Mouse (Mus musculus) gastrocnemius, adult 2 months (tissue): ENCODE results near the gene Rbm47. TPM values are rescaled to one million over a fixed set of nuclear protein-coding genes. Genes with fewer than 3 reads are reported as not detected.

Experiments used
- DNase-seq: peaks from one replicate; pipeline ENCODE4 v3.0.0; 2022
- H3K27ac ChIP-seq: fragments of 200-600 bp; 2 replicates; pipeline ENCODE4 v1.8.1; 2022; ENCODE audit warnings: mild to moderate bottlenecking
- H3K4me3 ChIP-seq: fragments of 200-600 bp; 2 replicates; pipeline ENCODE4 v1.8.1; 2022; ENCODE audit warnings: mild to moderate bottlenecking, moderate library complexity
- CTCF ChIP-seq: fragments of 200-600 bp; IDR thresholded peaks from 2 replicates; pipeline ENCODE4 v1.8.1; 2022; ENCODE audit warnings: antibody characterized with exemption, mild to moderate bottlenecking, moderate library complexity
- intact Hi-C: fragments of 180-260 bp; cut with DNase I; formaldehyde crosslinking; loops from one replicate; pipeline ENCODE4 v1.15.1; 2025
- total RNA-seq, 2 experiments: library from RNA; stranded (reverse); gene quantifications; 2 replicates each; pipeline ENCODE4 v1.2.3; 2021

Rbm47 gene
- total RNA-seq, 2 experiments from 2014 or later, result 0.64 to 0.66 TPM

DNA sequence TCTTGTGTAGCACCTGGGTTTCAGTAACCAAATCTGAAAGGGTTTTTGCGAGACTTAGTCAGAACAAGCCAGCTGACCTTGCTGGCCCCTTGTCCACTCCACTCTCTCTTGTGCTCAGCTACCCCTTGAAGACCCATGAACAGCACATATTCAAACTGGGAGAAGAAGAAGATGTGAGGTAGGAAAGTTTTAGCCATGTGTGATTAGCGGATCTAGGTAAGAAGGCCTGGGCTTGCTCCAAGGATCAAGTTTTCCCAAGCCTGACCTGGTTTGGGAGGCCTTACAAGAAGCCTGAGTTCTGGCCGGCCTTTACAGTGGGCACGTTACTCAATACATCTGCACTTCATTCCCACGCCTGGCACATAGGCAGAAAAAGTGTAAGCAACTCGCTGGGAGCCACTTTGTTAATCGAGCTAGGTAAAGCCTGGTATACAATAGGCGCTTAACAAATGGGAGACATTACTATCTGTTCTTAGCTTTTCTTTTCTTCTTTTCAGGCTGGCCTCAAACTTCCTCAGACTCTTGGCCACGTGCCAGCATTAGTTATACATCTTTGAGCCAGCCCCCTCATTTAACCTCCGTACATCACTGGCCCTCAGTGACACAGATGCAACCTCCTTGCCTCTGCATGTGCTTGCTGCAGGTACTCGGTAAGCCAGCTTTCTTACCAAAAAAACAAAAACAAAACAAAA, 37.6 kb downstream of the Rbm47 start:
- H3K27ac ChIP-seq, result no peak overlapping the region
- H3K4me3 ChIP-seq, result no peak overlapping the region
- TF ChIP-seq CTCF, result no peak
- no peak for DNase-seq
- intact Hi-C loops, result no loop called here

DNA sequence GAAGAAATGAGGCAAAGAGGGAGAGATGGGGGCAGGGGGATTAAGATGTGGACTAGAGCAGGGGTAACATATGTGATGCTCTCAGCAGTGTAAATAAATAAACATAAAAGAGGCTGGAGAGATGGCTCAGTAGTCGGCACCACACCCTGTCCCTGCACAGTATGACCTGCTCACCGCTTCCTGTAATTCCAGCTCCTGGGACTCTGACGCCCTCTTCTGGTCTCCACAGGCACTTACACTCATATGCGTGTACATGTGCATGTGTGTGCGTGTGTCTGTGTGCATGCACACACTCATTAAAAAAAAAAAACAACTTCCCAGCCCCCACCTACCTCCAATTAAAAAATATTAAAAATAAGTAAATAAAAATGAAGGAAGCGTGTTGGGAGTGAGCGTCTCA, 38.3 kb downstream of the Rbm47 start:
- no peak overlapping the region for H3K4me3 ChIP-seq
- no peak for DNase-seq
- TF ChIP-seq CTCF, result no peak
- intact Hi-C loops, result no loop called here
- no peak overlapping the region for H3K27ac ChIP-seq

DNA sequence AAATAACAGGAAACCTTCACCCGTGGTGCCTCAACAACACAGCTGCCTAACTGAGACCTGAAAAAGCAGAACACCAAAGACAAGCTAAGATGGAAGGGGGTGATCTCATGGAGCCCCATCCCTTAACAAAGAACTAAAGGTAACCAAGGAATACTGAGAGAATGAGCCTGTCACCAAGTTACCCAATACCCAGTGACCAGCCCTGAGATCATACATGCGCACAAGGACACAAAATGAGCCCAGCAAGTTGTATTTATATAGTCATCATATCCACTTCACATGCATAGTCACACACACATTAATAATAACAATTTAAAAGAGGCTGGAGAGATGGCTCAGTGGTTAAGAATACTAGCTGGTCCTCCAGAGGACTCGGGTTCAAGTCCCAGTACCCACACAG, 44.0 kb downstream of the Rbm47 start:
- Histone ChIP-seq H3K27ac (no peak overlapping the region), H3K4me3 (no peak overlapping the region)
- intact Hi-C loops, result no loop called here
- no peak for DNase-seq
- no peak for TF ChIP-seq CTCF

DNA sequence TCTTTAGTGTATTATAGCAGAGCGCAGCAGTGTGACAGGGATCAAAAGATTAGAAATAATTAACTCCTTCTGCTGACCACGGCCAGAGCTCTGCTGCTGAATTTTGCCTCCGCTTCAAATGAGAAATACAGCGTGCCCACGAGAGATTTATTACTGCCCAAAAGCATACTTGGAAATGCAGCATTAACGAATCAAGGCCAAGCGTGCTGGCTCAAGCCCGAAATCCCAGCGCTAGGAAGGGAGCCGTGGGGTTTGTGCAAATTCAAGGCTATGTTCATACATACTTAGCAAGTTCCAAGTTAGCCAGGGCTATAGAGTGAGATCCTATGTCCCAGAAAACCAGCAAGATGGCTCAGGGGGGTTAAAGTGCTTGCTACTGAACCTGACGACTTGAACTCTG, 47.5 kb downstream of the Rbm47 start:
- no peak overlapping the region for H3K27ac ChIP-seq
- no peak for TF ChIP-seq CTCF
- peak overlapping the region; percentile 35 for H3K4me3 ChIP-seq
- DNase-seq, result no peak
- intact Hi-C loops, result no loop called here

DNA sequence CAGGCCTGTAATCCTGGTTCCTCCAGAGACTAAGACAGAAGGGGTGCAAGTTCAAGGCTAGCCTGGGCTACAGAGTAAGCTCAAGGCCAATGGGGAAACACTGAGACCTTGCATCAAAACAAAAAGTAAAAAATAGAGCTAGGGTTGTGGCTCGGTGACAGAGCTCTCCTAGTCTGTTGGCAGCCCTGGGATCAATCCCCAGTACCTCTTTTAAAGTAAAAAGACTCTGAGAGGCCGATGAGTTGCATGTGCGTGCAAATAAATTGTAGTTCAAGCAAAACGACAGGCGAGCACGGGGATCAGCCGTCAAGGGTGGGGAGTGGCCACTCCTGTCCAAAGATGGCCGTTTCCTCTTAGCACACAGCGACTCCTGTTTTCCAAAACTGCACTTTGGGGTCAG, 48.0 kb downstream of the Rbm47 start:
- intact Hi-C loops, result no loop called here
- Histone ChIP-seq H3K4me3 (peak overlapping the region; percentile 35), H3K27ac (no peak overlapping the region)
- TF ChIP-seq CTCF, result no peak
- no peak for DNase-seq

DNA sequence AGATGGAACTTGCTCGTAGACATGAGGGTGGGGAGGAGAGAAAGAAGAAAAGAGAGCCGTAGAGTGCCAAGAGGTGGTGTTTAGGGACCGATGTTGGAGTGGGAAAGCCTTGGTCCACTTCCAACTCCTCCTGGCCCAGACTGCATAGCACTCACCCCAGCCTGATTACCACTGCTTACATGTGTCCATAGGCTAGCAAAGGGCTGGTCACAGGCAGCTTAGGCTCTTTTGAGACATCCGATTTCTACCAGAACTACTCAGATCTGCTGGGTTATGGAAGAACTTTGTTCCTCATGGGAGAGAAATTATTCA, 48.9 kb downstream of the Rbm47 start:
- intact Hi-C loops, result no loop called here
- no peak overlapping the region for H3K4me3 ChIP-seq
- TF ChIP-seq CTCF, result no peak
- DNase-seq, result no peak
- H3K27ac ChIP-seq, result no peak overlapping the region

DNA sequence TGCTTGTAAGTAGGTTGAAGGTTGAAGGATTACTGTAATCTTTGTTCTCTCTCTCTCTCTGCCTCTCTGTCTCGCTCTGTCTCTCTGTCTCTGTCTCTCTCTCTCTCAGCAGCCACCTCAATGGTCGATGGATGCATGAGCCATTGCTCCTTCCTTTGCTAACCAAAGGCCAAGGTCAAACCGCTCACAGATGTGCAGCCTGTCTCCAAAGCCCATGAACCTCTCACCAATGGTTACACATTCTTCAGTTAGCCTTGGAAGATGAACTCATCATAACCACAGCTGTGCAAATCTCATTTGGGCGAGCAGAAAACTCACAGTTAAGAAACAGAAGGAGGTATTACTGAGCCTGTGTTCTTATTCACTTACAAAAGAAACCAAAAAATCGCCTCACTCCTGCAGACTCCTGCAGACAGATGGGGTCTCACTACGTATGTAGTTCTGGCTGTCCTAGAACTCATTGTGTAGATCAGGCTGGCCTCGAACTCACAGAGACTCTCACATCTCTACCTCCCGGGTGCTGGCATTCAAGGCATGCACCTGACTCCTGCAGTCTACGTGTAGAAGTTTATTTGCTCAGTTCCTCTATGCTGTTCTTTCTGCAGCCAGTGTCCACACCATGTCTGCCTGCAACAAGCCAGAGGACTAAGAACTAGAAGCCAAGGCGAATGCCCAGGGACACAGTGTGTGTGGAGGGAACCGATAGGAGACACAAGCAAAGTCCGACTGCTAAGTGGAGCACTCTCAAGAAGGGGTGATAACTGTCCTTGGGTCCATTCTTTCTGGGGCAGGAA, 49.4 kb downstream of the Rbm47 start:
- no peak for TF ChIP-seq CTCF
- H3K27ac ChIP-seq, result no peak overlapping the region
- intact Hi-C loops, result no loop called here
- no peak overlapping the region for H3K4me3 ChIP-seq
- no peak for DNase-seq

DNA sequence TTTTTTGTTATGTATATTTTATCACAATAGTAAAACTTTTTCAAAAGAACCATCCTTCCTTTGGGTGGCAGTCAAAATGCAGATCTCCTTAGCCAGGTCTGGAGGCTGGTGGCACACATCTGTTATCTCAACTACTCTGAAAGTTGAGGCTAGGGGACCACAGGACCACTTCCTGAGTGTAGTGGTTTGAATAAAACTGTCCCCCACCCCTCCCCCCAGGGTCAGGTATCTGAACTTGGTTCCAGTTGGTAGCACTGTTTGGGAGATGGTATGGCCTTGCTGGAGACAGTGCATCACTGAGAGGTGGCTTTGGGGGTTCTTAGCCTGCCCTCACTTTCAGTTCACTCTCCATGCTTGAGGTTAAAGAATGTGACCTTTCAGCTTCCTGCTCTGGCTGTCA, 51.7 kb downstream of the Rbm47 start:
- no peak overlapping the region for H3K27ac ChIP-seq
- intact Hi-C loops, result no loop called here
- TF ChIP-seq CTCF, result no peak

DNA sequence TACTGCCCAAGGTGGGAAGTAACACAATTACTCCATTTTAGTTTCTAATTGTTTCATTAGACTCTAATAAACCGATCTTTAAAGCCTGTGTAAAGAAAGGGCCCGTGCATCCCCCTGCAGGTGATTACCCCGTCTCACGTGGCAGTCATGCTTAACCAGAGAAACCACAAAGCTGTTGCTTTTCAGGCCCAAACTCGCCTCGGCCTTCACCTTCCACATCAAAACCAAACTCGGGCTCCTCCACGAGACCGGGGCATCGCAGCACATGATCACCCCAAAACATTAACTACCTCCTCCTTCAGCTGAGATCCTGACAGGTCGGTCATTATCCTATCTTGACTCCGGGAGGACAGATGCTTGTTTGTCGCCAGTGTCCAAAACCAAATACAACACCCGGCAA, 58.2 kb downstream of the Rbm47 start:
- no peak for TF ChIP-seq CTCF
- no peak overlapping the region for H3K4me3 ChIP-seq
- H3K27ac ChIP-seq, result no peak overlapping the region
- intact Hi-C loops, result no loop called here
- no peak for DNase-seq

More for the DNA sequence above, 51.7 kb downstream of the Rbm47 start:
- no peak for DNase-seq
- H3K4me3 ChIP-seq, result no peak overlapping the region

DNA sequence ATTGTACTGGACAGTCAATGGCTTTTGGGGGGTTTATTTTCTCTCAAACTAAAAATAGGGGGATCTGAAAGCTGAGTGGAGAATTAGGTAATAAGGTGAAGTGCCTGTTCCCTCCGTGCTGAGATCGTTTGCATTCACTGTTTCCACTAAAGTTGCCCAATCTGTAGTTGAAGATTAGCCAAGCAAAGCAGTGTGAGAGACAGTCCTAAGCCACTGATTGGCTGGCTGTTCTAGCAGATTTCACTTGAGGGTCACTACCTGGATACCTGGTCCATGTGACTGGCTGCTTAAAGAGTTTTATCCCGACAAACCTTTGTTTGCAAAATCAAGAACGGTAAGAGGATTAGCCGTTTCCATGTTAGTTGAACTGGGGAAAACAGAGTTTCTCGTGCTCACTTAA, 58.7 kb downstream of the Rbm47 start:
- no peak for TF ChIP-seq CTCF
- Histone ChIP-seq H3K27ac (no peak overlapping the region), H3K4me3 (no peak overlapping the region)
- intact Hi-C loops, result no loop called here
- DNase-seq, result no peak

DNA sequence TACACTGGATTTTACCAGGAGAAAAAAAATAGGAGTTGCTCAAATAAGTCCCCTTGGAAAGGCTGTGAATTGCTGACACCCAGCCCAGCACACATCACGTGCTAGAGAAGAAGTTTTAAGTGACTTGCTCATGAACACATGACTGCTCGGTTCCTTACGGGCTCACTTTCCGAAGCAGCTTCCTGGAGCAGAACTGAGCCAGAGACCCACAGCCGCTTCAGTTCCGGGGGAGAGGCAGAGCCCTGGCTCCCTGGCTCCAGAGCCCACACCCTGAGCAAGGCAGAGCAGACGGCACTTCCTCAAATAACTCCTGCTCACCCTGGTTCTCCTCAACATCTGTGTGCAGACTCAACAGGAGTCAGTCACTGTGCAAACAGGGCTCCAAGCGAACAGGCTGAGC, 60.9 kb downstream of the Rbm47 start:
- DNase-seq, result peak; percentile 44
- H3K4me3 ChIP-seq, result no peak overlapping the region
- intact Hi-C loops, result no loop called here
- no peak overlapping the region for H3K27ac ChIP-seq
- no peak for TF ChIP-seq CTCF

DNA sequence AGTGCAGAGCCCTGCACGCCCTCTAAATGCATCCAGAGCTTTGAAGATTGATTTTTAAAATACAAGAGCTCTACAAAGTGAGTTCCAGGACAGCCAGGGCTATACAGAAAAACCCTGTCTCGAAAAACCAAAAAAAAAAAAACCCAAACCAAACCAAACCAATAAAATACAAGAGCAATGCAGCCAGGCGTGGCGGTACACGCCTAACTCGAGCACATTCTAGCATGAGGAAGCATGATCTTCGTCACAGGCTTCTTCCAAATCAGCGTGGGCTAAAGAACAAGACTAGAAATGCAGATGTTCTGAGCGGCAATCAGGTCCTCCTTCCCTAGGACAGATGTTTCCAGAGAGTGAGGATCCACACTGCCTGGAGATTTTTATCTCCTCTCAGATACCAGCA, 66.5 kb downstream of the Rbm47 start:
- H3K27ac ChIP-seq, result no peak overlapping the region
- no peak for TF ChIP-seq CTCF

DNA sequence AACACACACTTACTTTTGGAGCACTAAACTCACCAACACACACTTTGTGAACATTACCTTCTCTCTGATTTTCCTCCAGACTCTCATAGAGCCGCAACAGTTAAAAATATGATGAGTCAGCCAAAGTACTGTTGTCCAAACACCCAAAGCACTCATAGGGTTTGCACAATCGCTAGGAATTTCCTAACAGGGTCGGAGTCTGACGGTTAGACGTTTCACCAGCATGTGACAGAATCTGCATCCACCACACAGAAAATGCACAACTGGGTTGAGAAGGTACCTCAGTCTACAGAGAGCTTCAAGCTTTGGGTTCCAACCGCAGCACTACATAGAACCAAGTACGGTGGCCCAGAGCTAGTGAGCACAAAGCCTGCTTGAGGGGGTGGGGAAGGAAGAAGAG, 67.0 kb downstream of the Rbm47 start:
- Histone ChIP-seq H3K4me3 (no peak overlapping the region), H3K27ac (no peak overlapping the region)
- intact Hi-C loops, result no loop called here
- DNase-seq, result no peak
- TF ChIP-seq CTCF, result no peak

More for the DNA sequence above, 66.5 kb downstream of the Rbm47 start:
- no peak for DNase-seq
- H3K4me3 ChIP-seq, result no peak overlapping the region
- intact Hi-C loops, result no loop called here

DNA sequence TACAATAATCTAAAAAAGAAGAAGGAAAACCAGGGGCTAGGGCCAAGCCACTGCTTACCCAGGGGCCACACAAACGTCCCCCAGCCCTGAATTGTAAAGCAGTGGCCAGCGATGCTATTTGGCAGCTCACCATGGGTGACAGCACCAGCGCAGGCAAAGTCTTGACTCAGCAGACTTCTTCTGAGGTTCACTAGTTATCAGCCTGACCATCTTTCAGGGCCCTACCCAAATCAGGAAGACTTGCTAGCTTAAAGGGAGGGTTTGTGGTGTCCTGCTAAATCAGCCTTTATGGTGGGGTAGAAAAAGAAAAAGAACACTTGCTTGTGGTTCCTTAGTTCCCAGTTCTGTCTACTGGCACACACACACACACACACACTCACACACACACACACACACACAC, 67.6 kb downstream of the Rbm47 start:
- H3K4me3 ChIP-seq, result no peak overlapping the region
- intact Hi-C loops, result no loop called here
- DNase-seq, result no peak
- H3K27ac ChIP-seq, result no peak overlapping the region
- no peak for TF ChIP-seq CTCF
